Mouse (Mus musculus): ENCODE measurements around the gene Tmem26. TPM values are rescaled to one million over a fixed set of nuclear protein-coding genes. Genes with fewer than 3 reads are reported as not detected.

Tmem26 gene
- polyA plus RNA-seq, 1 experiment from 2014 or later, result 5.9 TPM

DNA sequence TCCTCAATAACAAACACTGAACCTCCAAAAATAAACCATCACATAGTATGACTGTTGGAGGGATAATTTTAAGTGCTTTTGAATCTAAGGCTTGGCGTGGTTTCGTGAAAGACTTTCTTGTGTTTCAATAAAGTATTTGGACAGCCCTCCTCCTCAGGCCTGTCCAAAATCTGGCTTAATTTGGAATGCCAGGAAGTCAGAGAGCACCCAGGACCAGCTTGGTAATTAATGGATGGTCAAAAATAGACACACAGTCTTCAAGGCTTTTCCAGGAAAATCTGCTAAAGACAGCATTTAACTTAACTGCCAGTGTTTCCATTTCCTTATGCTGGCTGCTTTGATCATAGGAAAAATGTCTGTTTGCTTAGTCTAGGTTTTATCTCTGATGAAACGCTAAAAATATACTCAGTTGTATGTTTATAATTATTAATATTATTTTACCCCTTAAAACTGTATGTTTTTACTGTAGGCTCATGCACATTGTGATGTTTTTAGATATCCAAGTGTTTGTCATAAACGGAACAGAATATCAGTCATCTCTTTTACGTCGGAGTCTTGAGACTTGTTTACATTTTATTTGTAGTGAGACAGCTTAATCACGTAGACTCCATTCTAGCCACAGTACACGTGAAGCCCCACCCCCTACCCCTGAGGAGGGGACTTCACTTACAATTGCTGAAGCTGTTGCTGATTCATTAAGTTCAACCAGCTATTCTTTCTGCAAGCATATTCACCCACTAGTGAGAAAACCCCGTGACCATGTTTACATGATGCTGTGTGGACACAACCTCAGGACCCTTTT is 57.8 kb downstream of the Tmem26 start:
- H3K36me3 ChIP-seq, result no peaks in the 10 kb centered on the region
- no peaks in the 10 kb centered on the region for H3K4me1 ChIP-seq
- no peak overlapping the region for H3K9ac ChIP-seq
- 85% methylated on average over 9 of the region's 9 CpGs for WGBS
- no peaks in the 10 kb centered on the region for H3K9me3 ChIP-seq
- H3K4me2 ChIP-seq (replicated peaks), result no peak overlapping the region
- no peak for ATAC-seq (ENCODE audit: low FRiP score, low read depth)
- H3K4me3 ChIP-seq, result no peak overlapping the region
- H3K27me3 ChIP-seq (replicated peaks), result no peaks in the 10 kb centered on the region
- no peak overlapping the region for H3K27ac ChIP-seq

DNA sequence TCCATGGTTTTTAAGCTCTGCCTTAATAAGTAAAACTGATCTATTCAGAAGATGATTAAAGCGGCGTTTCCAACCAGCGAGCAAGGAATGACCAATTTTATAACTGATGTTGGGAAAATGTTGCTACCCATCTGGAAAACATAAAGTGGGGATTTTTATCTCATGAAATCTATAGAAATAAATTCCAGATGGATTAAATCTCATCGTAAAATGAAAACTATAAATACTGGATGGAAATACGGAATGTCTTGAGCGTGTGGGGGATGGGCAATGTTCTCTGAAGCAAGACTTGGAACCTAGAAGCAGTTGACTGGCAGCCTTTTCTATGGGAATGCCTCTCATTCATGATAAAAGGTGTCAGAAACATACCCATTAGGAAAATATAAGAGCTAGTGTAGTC is 59.3 kb downstream of the Tmem26 start:
- Histone ChIP-seq H3K4me1 (no peaks in the 10 kb centered on the region), H3K27ac (no peak overlapping the region), H3K27me3 (replicated peaks) (no peaks in the 10 kb centered on the region), H3K36me3 (no peaks in the 10 kb centered on the region), H3K4me3 (no peak overlapping the region), H3K9ac (no peak overlapping the region), H3K9me3 (no peaks in the 10 kb centered on the region), H3K4me2 (replicated peaks) (no peak overlapping the region)
- whole genome bisulfite sequencing, result 86% methylated on average over 6 of the region's 6 CpGs
- no peak for ATAC-seq (ENCODE audit: low FRiP score, low read depth)

DNA sequence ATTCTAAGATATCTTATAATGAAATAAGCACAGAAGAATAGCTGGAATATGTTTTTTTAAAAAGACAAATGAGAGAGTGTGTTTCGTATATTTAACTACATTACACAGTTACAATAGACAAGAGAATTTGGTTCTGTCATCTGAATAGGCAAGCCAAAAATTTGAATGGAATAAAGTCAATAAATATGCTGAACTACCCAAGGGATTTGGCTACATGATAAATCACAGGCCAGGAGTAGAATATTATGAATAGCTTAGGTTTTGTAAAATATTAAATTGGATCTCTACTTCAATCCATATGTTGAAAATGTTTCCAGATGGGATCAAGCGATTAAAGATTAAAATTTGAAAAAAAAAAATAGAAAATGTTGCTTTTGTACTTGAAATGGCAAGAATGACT is 60.4 kb downstream of the Tmem26 start:
- no peak overlapping the region for H3K9ac ChIP-seq
- H3K9me3 ChIP-seq, result no peaks in the 10 kb centered on the region
- 87% methylated on average over 2 of the region's 2 CpGs for WGBS
- H3K4me1 ChIP-seq, result no peaks in the 10 kb centered on the region
- ATAC-seq (ENCODE audit: low FRiP score, low read depth), result no peak
- no peak overlapping the region for H3K27ac ChIP-seq
- no peaks in the 10 kb centered on the region for H3K36me3 ChIP-seq
- no peaks in the 10 kb centered on the region for H3K27me3 ChIP-seq (replicated peaks)
- no peak overlapping the region for H3K4me2 ChIP-seq (replicated peaks)
- H3K4me3 ChIP-seq, result no peak overlapping the region

DNA sequence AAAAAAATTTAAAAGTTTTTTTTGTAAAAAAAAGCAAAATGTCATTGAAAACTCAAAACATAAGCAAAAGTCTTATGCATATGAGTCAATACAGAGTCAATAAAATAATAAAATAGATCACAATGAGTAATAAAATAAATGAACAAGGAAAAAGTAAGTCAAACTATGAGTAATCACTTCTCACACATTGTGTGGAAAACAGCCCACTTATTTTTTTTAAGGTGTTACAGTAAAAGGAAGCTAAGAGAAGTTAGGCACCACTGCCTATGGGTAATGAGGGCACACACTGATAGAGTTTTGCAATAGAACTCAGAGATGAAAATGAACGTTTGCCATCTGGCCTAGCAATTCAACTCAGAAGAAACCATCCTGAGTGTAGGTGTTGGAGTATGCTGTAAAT is 61.0 kb downstream of the Tmem26 start:
- ATAC-seq (ENCODE audit: low FRiP score, low read depth), result no peak
- H3K4me2 ChIP-seq (replicated peaks), result no peak overlapping the region
- no peak overlapping the region for H3K27ac ChIP-seq
- H3K27me3 ChIP-seq (replicated peaks), result no peaks in the 10 kb centered on the region
- H3K36me3 ChIP-seq, result no peaks in the 10 kb centered on the region
- H3K4me3 ChIP-seq, result no peak overlapping the region
- no peaks in the 10 kb centered on the region for H3K9me3 ChIP-seq
- WGBS, result 86% methylated on average over 1 of the region's 1 CpGs
- no peak overlapping the region for H3K9ac ChIP-seq
- no peaks in the 10 kb centered on the region for H3K4me1 ChIP-seq

DNA sequence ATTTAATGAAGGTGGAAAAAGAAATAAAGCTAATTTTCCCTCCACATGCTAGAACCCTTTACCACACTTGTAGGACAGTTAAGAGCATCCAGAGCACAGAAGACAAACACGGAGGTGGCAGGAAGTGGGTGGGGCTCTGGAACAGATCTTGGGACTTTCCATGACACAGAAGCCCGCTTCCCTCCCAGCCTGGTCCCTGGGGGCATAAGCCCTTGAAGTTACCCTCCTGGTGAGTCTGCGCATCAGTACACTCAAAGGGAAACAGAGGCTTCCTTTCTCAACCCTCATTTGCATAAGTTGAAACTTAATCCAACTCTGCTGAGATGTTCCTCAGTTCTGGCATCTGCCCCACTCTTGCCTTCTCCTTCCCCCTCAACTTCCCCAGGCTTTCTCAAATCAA is 72.0 kb downstream of the Tmem26 start:
- Histone ChIP-seq H3K27me3 (replicated peaks) (no peaks in the 10 kb centered on the region), H3K9me3 (no peaks in the 10 kb centered on the region), H3K27ac (no peak overlapping the region), H3K4me1 (no peaks in the 10 kb centered on the region), H3K9ac (no peak overlapping the region), H3K4me3 (no peak overlapping the region), H3K4me2 (replicated peaks) (no peak overlapping the region), H3K36me3 (no peaks in the 10 kb centered on the region)
- ATAC-seq (ENCODE audit: low FRiP score, low read depth), result no peak
- WGBS, result 26% methylated on average over 3 of the region's 3 CpGs

DNA sequence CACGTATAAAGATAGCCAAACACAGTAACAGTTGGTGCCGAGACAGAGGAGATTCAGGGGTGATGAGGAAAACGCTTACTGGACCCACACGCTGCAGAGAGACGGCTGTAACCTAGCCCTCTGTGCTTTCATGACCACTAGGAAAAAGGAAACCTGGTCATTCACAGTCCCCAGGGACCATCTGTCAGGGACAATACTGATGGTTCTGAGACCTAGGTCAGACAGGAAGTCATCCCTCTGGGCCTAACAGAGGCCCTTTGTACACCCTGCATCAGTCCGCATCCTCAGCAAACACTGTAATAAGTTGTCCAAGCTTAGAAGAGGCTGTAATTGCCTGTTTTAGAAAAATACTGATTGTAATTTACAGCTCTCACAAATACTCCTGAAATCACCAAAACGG is 76.4 kb downstream of the Tmem26 start:
- Histone ChIP-seq H3K4me2 (replicated peaks) (no peak overlapping the region), H3K27ac (no peak overlapping the region), H3K36me3 (no peaks in the 10 kb centered on the region), H3K9me3 (no peaks in the 10 kb centered on the region), H3K4me1 (no peaks in the 10 kb centered on the region), H3K4me3 (no peak overlapping the region), H3K27me3 (replicated peaks) (no peaks in the 10 kb centered on the region), H3K9ac (no peak overlapping the region)
- 58% methylated on average over 7 of the region's 7 CpGs for WGBS
- no peak for ATAC-seq (ENCODE audit: low FRiP score, low read depth)

DNA sequence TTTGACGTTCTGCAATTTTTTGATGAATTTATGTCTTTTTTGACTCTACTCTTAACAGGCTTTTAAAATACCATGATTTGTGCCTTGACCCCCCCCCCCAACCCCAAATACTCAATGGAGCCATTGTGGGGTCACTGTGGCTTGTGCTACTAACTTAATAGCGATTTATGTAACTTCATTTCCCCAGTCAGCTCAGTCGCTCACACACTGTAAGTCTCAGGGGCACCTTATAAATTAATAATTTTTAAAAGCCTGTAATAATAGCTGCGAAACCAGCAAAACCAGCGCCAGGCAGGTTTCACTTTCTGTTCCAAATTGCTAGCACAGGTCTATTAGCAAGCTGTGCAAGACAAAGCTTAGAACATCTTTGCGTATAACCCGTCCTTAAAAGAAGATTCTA is 76.9 kb downstream of the Tmem26 start:
- Histone ChIP-seq H3K4me3 (no peak overlapping the region), H3K36me3 (no peaks in the 10 kb centered on the region), H3K27me3 (replicated peaks) (no peaks in the 10 kb centered on the region), H3K4me1 (no peaks in the 10 kb centered on the region), H3K9ac (no peak overlapping the region), H3K9me3 (no peaks in the 10 kb centered on the region), H3K4me2 (replicated peaks) (no peak overlapping the region), H3K27ac (no peak overlapping the region)
- ATAC-seq (ENCODE audit: low FRiP score, low read depth), result no peak
- 72% methylated on average over 7 of the region's 7 CpGs for WGBS

DNA sequence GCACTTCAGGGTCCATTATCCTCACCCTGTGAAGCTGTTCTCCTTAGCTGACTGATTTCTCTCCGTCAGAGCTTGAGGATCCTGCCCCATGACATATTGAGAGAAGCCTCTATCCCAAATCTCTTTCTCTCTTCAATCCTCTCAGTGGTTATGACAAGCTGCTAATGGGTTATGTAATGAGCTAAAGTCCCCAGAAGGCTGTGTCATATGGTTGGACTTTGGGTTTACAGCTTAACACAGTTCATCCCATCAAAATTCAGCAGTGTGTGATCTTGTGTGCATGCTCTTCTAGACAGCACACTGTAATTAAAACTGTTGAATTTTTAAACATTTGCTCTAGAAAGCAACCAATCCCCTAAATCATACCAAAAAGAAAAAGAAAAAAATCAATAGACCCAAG is 82.9 kb downstream of the Tmem26 start:
- Histone ChIP-seq H3K36me3 (no peaks in the 10 kb centered on the region), H3K4me2 (replicated peaks) (no peak overlapping the region), H3K9ac (no peak overlapping the region), H3K27ac (no peak overlapping the region), H3K9me3 (no peaks in the 10 kb centered on the region), H3K27me3 (replicated peaks) (no peaks in the 10 kb centered on the region), H3K4me1 (no peaks in the 10 kb centered on the region), H3K4me3 (no peak overlapping the region)
- no peak for ATAC-seq (ENCODE audit: low FRiP score, low read depth)
- WGBS, result 58% methylated on average over 1 of the region's 1 CpGs

DNA sequence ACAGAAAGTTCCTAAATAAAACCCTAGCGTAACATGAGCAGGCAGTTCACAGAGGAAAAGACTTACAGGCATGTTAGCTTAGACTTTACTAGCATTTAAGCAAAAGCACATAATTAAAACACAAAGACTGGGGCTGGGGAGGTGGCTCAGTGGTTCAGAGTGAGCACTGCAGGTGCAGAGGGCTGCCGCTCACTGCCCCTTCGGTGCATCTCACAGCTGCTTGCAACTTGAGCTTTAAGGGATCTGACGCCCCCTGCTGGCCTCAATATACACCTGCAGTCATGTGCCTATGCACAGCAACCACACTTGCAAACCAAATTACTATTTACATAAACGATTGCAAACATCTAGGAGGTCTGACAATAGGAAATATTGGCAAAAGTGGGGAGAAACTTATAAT is 87.5 kb downstream of the Tmem26 start:
- H3K4me2 ChIP-seq (replicated peaks), result no peak overlapping the region
- H3K4me1 ChIP-seq, result no peaks in the 10 kb centered on the region
- H3K27ac ChIP-seq, result no peak overlapping the region
- 87% methylated on average over 5 of the region's 5 CpGs for WGBS
- no peak overlapping the region for H3K9ac ChIP-seq
- no peaks in the 10 kb centered on the region for H3K36me3 ChIP-seq
- no peaks in the 10 kb centered on the region for H3K27me3 ChIP-seq (replicated peaks)
- no peak for ATAC-seq (ENCODE audit: low FRiP score, low read depth)
- H3K9me3 ChIP-seq, result no peaks in the 10 kb centered on the region
- no peak overlapping the region for H3K4me3 ChIP-seq

DNA sequence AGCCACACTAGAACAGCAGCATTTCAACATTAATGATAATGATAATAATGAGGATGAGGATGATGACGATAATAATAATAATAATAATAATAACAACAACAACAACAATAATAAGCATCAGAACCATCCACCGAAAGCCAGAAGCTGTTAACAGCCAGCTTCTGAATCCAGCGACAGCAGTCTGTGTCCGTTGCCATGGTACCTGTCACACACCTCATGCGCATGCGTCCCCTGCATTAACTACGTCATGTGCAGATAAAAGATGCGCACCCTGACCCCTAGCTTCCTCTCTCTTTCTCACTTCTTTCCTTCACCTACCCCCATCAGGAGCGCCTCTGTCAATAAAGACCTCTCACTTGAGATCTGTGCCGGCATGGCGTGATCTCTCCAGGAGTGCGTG is 89.3 kb downstream of the Tmem26 start:
- Histone ChIP-seq H3K4me1 (no peaks in the 10 kb centered on the region), H3K27ac (no peak overlapping the region), H3K27me3 (replicated peaks) (no peaks in the 10 kb centered on the region), H3K4me2 (replicated peaks) (no peak overlapping the region), H3K9me3 (no peaks in the 10 kb centered on the region), H3K36me3 (no peaks in the 10 kb centered on the region), H3K4me3 (no peak overlapping the region), H3K9ac (no peak overlapping the region)
- 89% methylated on average over 12 of the region's 12 CpGs for WGBS
- ATAC-seq (ENCODE audit: low FRiP score, low read depth), result no peak

DNA sequence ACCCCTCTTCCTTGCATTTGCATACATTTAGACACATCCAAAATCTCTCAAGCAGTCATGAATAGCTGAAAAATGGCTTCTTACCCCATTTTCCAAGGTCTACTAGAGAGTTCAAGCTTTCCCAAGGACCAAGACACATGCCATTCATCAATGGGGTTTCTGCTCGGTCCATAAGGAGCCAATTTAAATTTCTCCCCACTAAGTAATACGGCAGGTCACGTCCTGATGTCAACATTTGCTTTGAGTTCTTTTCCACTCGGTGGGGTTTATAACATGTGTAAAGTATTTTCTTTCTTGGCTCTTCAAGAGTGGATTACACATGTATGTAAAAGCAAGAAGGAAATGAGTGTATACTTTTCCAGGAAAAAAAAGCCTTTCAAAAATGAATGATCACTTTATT is 93.8 kb downstream of the Tmem26 start:
- ATAC-seq (ENCODE audit: low FRiP score, low read depth), result no peak
- Histone ChIP-seq H3K27ac (no peak overlapping the region), H3K27me3 (replicated peaks) (no peaks in the 10 kb centered on the region), H3K9me3 (no peaks in the 10 kb centered on the region), H3K4me1 (no peaks in the 10 kb centered on the region), H3K9ac (no peak overlapping the region), H3K4me3 (no peak overlapping the region), H3K36me3 (no peaks in the 10 kb centered on the region), H3K4me2 (replicated peaks) (no peak overlapping the region)
- WGBS, result 78% methylated on average over 4 of the region's 4 CpGs

DNA sequence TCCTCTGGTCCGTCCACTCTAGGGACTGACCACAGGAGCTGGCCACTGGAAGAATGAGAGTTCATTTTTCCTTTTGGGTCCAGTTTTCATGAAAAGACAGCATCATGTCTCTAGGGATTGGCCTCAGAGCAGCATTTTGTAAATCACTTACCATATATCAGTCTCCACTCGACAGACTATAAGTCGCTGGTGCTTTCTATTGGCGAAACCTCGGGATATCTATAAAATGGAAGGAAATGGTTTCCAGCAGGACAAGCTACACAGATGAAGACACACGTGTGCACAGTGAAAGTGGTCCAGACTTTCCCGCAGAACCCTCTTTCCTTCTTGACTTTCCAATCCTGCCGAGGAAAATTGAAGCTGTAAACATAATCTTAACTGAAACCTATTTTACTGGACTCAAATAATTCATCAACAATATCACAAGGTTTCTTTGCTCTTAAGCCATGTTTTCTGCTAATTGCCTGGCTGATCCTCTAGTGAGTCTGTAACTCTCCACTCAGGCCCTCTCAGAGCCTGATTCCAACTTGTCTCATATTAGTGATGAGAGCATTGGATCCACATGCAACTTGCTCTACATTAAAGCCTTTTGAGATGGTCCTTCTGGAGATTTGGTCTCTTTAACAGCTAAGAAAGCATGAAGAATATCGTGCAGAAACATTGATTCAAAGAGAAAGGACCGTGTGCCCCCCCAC is 94.8 kb downstream of the Tmem26 start:
- Histone ChIP-seq H3K4me3 (no peak overlapping the region), H3K27ac (no peak overlapping the region), H3K27me3 (replicated peaks) (no peaks in the 10 kb centered on the region), H3K9ac (no peak overlapping the region), H3K9me3 (no peaks in the 10 kb centered on the region), H3K4me2 (replicated peaks) (no peak overlapping the region), H3K4me1 (no peaks in the 10 kb centered on the region), H3K36me3 (no peaks in the 10 kb centered on the region)
- no peak for ATAC-seq (ENCODE audit: low FRiP score, low read depth)
- WGBS, result 79% methylated on average over 10 of the region's 10 CpGs

DNA sequence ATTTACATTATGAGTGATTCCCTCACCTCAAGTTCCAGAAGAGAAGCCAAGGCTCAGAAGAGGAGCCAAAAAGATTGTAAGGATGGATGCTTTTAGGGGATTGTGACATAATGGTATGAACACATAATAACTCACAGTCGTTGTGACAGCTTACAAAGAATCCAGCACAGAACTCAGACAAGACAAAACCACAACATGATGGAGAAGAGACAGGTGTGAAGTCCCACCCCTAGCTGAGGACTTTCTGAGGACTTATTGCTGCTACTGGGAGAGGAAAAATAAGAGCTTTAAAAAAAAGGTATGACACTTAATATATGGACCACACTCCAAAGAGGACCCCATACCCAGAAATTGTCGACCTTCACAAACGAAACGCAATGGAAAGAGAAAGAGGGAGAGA is 101.1 kb downstream of the Tmem26 start:
- 91% methylated on average over 4 of the region's 4 CpGs for WGBS
- no peak overlapping the region for H3K4me2 ChIP-seq (replicated peaks)
- H3K9me3 ChIP-seq, result no peaks in the 10 kb centered on the region
- no peaks in the 10 kb centered on the region for H3K36me3 ChIP-seq
- H3K4me1 ChIP-seq, result no peaks in the 10 kb centered on the region
- H3K27me3 ChIP-seq (replicated peaks), result no peaks in the 10 kb centered on the region
- H3K9ac ChIP-seq, result no peak overlapping the region
- H3K27ac ChIP-seq, result no peak overlapping the region
- no peak overlapping the region for H3K4me3 ChIP-seq
- no peak for ATAC-seq (ENCODE audit: low FRiP score, low read depth)

All from neural tube, embryonic 12.5 days (tissue).